Mouse (Mus musculus): Measurements from ENCODE around the gene Tfeb.
A peak's percentile ranks its signal among the peaks of the same experiment; 100 is the strongest.

The Tfeb gene

DNA sequence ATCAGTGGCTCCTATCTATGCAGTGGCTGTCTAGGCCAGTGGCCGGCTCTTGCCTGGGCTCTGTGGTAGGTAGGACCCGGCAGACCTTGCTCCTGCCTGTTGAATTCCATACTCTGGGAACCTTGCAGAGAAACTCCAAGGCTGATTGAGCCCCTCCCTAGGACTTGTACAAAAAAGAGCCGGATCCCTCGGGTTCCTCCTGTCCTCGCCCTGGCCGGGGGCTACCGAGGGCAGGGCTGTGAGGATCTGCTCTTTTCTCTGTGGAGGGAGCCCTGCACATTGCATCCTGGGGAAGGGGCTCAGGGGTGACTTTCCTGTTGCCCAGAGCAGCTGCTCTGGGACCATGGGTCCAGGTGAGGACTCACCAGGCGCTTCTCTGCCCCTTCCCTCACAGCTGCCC, 50.8 kb downstream of the Tfeb start:
- no peak for DNase-seq (ENCODE audit: inconsistent ontology term)

DNA sequence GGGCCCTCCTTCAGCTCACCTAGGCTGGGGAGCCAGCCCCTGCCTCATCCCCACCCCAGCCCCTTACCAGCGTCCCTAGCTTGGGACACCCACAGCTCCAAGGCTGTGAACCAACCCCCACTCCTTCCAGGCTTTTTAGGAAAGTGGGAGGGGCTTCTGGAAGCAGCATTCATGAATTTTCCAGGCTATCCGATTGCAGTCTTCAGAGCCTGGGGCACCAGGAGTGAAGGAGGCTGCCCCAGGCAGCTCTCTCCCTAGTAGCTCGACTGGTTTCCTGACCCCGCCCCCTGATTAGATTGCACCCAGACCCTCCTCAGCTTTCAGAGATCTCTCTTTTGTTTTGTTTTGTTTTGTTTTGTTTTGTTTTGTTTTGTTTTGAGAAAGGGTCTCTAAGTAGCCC, 51.5 kb downstream of the Tfeb start:
- no peak for DNase-seq (ENCODE audit: inconsistent ontology term)

DNA sequence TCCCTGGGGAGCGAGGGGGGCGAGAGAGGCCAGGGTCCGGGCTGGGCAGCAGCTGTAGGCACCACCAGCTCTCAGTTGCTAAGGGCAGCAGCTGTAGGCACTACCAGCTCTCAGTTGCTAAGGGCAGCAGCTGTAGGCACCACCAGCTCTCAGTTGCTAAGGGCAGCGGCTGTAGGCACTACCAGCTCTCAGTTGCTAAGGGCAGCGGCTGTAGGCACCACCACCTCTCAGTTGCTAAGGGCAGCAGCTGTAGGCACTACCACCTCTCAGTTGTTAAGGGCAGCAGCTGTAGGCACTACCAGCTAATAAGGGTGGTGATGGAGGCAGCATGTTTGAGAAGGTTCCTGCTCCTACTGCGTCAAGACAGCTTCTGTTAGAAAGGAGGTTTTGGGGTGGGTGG, 52.2 kb downstream of the Tfeb start:
- DNase-seq (ENCODE audit: inconsistent ontology term): no peak

DNA sequence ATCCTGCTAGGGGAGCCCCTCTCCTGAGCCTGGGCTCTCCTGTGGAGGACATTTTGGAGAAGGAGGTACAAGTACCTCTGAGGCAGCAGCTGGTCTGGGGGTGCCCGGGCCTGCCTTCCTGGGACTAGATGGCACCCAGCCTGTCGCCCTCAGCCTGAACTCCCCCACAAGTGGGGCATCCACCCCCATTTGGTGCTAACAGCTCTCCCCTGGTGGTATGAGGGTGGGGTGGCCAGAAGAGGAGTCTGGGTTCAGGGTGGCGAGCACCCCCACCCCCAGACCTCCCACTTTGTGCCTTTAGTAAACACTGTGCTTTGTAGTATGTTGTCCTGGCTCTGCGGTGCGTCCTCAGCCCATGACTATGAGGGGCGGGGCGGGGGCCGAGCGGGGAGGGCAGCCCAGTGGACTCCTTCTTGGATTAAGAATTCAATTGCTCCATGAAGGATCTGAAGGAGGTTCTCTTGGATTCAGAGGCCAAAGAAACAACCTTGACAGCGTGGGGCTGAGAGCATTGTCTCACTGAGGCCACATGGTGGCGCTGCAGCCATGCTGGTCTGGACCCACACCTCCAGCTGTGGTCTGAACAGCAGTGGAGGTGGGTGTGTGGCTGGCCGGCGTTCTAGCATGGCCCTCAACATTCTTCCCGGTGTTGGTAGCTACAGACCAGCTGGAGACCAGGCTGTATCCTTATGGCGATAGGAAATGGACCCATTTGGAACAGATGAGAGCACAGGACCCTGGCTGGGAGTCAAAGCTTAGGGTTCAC, 55.5 kb downstream of the Tfeb start:
- DNase-seq (ENCODE audit: inconsistent ontology term): peak; percentile 32

DNA sequence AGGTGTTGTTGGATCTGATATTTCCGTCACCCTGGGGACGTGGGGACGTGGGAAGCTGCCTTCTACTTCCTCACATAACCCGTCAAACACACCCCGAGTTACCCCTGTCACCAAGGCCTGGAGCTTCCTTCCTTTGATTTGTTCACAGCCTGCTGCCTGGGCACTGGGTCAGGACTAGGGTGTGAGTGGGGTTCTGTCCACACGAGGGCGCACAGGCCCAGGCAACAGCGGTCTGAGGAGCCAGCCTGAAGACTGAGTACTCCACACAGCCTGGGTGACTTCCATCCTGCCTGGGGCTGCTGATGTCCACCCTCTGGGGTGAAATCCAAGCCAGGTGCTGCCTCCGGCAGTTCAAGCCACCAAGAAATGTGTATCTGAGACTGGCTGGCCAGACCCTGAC, 56.5 kb downstream of the Tfeb start:
- peak; percentile 80 for DNase-seq (ENCODE audit: inconsistent ontology term)

DNA sequence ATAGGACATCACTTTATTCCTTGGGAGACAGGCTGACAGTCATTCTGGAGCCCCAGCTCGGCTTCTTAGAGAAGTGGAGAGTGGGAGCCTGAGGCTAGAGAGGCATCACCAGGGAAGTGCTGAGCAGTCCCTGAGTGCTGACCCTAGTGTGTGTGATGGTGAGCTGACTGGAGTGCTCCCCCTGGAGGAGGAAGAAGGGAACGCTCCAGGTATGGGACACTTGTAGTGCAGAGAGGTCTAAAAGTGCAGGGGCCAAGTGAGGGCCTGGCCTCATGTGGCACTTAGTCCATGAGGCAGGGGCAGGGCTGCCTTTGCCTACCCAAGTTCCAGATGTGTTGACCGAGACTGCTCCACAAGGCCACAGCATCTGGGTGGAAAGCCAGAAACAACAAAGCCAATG, 58.6 kb downstream of the Tfeb start:
- peak; percentile 44 for DNase-seq (ENCODE audit: inconsistent ontology term)

DNA sequence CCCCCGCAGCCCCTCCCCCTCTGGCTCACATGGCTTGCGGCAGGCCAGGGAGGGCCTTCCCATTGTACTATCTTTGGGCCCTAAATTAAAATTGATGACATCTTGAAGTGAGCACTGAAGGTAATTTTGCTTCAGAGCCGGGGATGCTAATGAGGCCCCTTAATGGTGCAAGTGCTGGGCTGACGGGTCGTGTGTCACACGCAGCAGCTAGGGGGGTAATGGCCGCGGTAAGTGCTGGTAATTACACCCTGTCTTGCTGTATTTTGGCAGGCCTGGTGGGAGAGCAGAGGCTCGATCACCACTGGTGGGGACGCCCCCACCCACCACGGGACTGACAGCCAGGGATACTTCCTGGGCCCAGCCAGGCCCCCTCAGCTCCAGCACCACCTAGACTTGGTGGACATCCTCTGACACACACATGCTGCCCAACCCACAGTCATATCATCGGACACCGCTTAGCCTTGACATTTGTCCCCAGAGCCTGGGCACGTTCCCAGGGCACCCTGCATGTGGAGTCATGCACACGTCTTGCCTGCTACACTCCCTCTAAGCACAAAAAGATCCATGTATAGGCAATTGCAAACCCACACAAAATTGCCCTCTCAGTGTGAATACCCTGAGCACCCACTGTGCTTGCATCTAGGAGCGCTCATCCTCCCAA, 59.5 kb downstream of the Tfeb start:
- DNase-seq (ENCODE audit: inconsistent ontology term): peak; percentile 29

DNA sequence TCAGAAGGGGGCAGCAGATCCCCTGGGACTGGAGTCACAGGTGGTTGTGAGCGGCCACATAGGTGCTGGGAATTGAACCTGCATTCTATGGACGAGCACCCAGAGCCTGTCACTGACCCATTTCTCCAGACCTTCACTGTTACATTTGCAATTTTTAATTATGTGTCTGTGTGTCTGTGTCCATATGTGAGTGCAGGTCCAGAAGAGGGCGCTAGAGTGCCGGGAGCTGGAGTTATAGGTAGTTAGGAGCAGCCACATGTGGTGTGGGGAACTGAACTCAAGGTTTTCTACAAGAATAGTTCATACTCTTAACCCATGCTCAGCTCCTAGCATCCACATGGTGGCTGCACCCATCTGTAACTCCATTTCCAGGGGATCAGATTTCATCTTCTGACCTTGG, 60.1 kb downstream of the Tfeb start:
- DNase-seq (ENCODE audit: inconsistent ontology term): no peak

DNA sequence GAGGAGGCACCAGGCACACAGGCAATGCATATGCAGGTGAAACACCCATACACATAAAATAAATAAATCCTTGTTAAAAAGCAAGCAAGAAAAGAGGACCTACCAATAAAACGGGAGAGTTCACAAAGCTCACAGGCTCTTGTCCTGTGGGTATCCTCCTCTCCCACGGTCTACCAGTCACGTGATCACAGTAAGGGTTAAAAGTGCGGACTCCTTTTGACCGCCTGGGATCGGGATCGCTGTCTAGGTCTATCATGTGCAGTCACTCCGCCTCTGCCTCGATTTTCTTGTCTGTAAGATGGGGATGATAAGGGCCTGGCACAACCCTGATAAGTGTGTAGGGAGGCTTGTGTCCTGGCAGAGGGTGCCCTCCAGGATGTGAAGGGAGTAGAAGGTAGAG, 60.6 kb downstream of the Tfeb start:
- no peak for DNase-seq (ENCODE audit: inconsistent ontology term)

DNA sequence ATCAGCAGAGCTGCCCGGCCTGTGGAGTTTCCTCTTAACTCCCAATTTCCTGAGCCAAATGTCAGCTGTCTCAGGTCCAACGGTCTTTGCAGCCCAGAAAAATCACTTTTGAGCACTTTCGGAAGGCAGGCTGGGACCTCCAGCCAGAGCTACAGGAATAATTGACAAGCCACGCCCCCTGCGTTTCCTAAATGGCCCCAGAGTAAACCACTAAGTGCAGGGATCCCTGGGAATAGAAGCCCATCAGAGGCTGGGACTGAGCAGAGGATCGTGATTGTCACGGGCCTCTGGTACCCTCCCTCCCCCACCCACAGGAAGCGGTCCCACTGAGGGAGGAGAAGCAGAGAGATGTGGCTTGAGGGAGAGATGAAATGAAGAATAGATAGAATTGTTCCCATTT, 66.0 kb downstream of the Tfeb start:
- no peak for DNase-seq (ENCODE audit: inconsistent ontology term)

DNA sequence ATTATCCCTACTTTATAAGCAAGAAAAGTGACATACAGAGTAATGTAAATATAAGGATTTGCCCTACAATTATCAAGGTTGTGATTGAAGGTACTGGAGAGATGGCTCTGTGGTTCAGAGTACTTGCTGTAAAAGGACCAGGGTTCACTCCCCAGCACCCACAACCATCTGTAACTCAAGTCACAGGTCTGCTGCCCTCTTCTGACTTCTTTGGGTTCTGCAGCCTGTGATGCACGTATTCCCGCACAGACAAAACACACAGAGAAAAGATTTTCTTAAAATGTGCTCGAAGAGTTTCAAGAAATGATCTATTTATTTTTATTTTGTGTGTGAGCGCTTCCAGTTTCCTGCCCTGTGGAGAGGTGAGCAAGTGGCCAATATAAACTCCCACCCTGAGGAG, 66.8 kb downstream of the Tfeb start:
- DNase-seq (ENCODE audit: inconsistent ontology term): no peak

DNA sequence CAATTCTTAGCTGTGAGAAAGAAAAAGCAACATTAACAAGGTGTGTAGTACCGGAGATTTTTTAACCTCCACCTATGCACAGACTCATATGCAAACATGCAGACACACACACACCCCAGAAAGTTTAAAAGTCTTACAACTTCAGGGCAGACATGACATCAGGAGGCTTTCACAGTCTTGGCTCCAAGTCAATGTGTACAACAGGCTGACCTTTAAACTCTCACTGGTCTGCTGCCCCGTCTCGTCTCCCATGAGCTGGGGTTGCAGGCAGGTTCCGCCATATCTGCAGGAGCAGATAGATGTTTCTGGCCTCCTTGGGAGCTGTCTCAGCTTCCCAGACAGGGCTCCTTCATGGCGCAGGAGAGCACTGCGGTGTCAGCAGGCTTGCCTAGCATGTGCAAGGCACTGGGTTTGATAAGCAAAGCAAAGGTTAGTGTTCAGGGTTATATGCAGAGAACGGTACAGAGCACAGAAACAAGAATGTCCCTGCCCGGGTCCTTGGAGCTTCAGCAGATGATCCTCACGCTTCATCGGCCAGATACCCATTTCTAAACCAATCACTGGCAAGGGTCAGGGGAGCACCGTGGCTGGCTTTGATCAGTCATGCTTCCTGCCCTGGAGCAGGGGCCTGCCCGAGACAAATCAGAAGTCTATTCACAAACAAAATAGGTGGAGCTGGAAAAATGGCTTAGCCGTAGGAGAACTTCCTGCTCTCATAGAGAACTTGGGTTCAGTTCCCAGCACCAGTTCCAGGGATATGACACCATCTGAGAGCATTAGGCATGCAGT, 68.4 kb downstream of the Tfeb start:
- DNase-seq (ENCODE audit: inconsistent ontology term): no peak

DNA sequence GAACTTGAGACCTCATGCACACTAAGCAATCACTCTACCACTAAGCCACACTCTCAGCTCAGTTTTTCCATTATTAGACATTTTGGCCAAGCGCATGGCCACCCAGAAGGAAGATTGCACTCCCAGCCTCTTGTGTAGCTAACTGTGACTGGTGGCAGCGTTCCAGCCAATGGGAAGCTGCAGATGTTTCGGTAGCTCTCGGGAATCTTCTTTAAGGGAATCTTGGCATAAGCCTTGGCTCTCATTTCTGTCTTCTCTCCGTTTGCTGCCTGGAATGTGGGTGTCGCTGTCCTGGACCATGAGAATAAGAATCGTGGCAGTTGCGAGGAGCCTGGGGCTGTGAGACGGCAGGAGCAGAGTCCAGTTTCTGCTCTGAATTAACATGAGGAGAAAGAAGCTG, 69.4 kb downstream of the Tfeb start:
- peak; percentile 69 for DNase-seq (ENCODE audit: inconsistent ontology term)

DNA sequence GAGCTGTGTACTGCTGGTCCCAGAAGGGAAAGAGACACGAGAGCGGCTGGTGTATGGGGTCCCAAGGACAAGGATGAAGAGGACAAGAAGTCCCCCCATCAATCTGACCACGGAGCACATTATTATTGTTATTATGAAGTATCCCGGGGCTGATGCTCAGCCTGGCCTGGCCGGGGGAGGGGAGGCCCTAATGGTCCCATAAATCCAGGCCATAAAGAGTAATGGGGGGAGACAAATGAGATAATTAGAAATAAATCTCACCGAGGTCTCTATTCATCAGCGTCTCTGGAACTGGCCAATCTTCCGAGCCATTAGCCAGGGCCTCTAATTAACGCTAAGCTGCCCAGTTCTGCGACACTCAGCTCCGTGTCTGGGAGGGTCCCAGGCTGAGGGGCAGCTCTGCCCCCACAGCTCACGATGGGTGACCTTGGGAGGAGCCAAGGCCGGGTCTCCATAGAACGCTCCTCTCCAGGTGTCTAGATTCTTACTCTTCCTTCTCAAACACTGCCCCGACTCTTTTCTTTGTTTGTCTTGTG, 74.5 kb downstream of the Tfeb start:
- no peak for DNase-seq (ENCODE audit: inconsistent ontology term)

DNA sequence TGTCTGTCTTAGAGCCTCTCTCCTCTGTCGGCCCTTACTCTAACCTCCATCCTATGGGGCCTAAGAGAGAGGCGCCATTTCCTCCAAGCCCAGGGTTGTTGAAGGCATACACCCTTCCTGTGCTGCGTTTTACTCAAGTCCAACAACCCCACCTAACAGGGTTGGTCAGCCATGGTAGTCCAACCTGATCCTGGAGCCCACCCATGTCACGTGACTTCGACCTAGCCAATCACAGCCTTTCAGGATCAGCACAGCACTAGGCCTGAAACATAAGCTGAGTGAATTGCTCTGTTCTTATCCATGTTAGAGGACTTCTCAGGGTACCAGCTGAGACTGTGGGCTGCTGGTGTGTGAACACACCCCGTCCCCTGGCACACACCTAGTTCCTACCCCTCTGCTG, 75.4 kb downstream of the Tfeb start:
- DNase-seq (ENCODE audit: inconsistent ontology term): no peak

DNA sequence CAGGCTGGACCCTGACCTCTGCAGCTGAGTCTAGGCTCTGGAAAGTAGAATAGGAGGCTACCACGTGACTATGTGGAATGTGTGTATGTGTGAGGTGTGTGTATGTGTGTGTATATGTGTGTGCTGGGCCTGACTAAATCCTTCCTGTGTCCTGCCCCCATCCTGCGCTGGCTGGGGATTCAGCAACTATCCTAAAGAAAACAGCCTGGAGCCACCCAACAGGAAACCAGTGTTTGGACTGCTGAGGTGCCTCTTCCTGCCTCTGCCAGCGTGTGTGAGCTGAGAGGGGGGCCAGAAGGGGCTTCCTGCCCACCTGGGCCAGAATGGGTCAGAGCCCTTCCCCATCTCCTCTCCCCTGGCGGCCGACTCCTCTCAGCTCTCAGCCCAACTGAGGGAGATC, 76.8 kb downstream of the Tfeb start:
- DNase-seq (ENCODE audit: inconsistent ontology term): no peak

DNA sequence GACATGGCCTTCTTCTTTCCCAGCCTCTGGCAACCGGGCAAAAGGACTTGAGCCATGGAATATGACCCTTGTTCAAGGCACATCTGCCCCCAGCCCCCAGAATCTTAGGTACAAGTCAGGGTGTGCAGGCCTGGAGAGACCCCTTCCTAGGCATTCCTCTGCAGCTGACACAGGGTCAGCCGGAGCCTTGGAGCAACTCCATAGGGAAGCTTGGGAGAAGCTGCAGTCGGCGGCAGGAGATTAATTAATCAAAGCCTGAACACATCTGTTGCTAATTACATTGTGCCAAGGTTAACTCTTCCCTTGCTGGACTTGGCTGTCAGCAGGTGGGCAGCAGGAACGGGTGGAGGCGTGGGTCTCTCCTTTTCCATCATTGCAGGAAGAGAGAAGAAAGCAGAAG, 77.7 kb downstream of the Tfeb start:
- DNase-seq (ENCODE audit: inconsistent ontology term): no peak

DNA sequence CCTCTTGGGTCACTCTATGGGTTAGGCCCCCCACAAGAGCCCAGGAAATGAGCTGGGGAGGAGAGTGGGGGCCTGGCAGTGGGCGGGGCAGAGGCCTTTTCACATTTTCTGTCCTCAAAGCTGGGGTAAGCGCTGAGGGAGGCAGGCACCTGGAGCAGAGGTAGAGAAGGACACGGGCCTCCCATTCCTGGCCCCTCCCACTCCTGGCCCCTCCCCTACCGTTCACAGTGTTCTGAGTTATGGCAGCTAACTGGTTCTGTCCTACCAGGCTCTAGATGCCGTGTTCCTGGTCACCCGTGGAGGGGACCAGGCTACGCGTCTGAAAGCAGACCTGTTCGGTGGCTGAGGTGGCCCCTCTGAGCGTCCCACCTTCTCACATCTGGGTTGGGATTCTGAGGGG, 78.6 kb downstream of the Tfeb start:
- no peak for DNase-seq (ENCODE audit: inconsistent ontology term)

DNA sequence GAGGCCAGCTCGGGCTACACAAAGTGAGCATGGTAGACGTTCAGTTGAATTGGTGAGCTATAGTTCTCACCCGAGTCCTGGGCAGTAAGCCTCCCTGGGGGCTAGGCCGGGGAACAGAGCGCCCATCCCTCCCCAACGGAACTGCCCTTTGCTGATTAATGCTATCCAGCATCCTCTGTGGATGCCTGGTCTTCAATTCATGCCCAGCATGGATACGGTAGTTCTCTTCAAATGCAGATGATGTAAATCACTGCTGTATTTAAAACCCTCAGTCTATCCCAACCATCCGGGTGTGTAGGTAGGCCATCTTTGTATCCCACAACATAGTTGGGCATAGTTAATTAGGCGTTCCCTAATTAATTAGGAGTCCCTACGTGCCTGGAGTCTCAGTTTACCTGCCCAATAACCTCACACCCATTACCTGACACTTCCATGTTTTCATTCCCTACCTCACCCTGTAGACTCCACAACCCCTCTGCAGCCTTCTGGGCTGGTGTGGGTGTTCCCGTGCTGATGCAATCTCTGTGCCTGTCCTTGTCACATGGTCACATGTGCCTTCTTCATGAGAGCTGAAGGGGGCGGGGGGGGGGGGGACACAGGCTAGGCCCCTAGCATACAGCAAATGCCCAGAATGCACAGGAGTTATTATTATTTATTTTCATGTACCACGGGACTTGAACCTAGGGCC, 81.4 kb downstream of the Tfeb start:
- DNase-seq (ENCODE audit: inconsistent ontology term): no peak

DNA sequence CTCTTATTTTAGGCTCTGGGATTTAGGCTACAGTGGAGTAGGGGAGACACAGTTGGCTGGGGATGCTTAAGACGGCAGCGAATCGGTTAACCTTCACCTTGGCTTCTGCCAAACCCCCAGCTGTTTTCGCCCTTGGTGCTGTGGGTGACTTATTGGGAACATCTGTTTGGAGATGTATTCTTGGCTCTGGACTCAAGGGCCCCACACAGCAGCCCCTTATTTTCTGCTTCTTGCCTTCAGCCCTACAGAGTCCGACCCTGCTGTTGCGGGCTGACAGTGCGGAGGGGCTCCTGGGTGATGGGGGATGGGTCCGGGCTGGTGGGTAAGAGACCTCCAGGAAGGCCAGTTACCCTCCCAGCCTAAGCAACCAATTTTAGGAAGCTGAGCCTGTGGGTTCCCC, 84.5 kb downstream of the Tfeb start:
- no peak for DNase-seq (ENCODE audit: inconsistent ontology term)

DNA sequence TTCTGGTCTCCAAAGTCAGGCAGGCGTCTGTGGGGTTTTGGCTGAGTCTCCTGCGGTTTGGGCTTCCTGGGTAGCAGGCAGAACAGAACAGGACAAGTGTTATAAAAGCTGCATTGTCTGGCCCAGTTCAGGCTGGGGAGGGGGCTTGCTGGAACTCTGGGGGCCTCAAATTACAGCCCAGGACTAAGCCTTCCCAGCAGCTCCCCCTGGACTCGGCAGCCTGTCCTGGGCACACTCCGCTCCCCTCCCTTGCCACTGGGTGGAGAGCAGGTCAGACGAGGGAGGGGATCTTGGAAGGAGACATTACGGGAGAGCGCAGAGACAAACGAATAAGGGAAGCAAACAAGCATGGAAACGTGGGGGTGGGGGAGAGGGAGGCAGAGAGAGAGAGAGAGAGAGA, 94.3 kb downstream of the Tfeb start:
- peak; percentile 77 for DNase-seq (ENCODE audit: inconsistent ontology term)

DNA sequence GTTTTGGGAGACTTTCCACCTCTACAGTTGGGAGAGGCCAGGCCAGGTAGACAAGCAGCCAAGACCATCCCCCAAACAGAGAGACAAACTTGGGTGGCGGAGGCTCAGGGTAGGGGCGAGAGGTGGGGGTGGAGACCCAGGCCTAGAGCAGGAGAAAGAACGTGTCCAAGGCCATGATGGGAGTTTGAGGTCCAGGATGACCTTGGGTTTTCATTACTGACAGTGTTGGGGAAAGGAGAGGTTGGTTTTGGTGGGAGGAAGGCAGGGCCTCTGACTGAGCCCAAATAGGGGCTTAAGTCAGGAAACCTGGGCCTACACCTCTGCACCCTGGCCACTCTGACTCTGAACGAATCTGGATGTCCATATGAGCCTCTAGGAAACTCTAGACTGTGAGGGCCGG, 94.9 kb downstream of the Tfeb start:
- no peak for DNase-seq (ENCODE audit: inconsistent ontology term)
